Mouse (Mus musculus) CH12.LX (cell line): ENCODE measurements around the gene Eea1. TPM values are rescaled to one million over a fixed set of nuclear protein-coding genes. Genes with fewer than 3 reads are reported as not detected.
A peak's percentile ranks its signal among the peaks of the same experiment; 100 is the strongest.

Experiments
- DNase-seq: peaks from one replicate; pipeline ENCODE4 v3.0.0-alpha.2; 2013; ENCODE audit errors: extremely low read depth
- H3K27ac ChIP-seq: 2 replicates; pipeline ENCODE4 v1.5.1; 2012; ENCODE audit warnings: low read depth, mild to moderate bottlenecking, control low read depth, moderate library complexity; ENCODE audit not compliant: insufficient read depth
- H3K27me3 ChIP-seq: replicated peaks from 2 replicates; pipeline ENCODE3; 2012; ENCODE audit warnings: inconsistent platforms
- H3K36me3 ChIP-seq, 2 experiments: replicated peaks in 1 of 2; 2 replicates each; pipeline versions ENCODE3 to v1.6.1; 2012; ENCODE audit warnings: inconsistent platforms in 1 of 2, low read length in 1 of 2, mild to moderate bottlenecking in 1 of 2, mixed read lengths in 1 of 2, moderate library complexity in 1 of 2; ENCODE audit not compliant: control insufficient read depth in 1 of 2, insufficient read depth in 1 of 2
- H3K4me1 ChIP-seq, 2 experiments: 2 replicates each; pipeline ENCODE4 v1.6.1; 2012; ENCODE audit warnings: inconsistent platforms in 1 of 2, moderate library complexity in 1 of 2; ENCODE audit not compliant: insufficient read depth in 2 of 2, control insufficient read depth in 1 of 2
- H3K4me2 ChIP-seq: 2 replicates; pipeline ENCODE4 v1.6.1; 2012; ENCODE audit warnings: low read depth, mild to moderate bottlenecking, control low read depth; ENCODE audit not compliant: poor library complexity, insufficient read depth, severe bottlenecking
- H3K4me3 ChIP-seq, 3 experiments: fragments of 150-350 bp in 1 of 3; sonication (generic) in 1 of 3; replicated peaks in 1 of 3; 2 replicates each; pipeline versions ENCODE3 to v1.5.1; 2011 to 2012; ENCODE audit warnings: low read depth in 2 of 3, low read length in 2 of 3, mild to moderate bottlenecking in 2 of 3, moderate library complexity in 2 of 3, control low read depth in 1 of 3, improper control_type of control experiment in 1 of 3, inconsistent platforms in 1 of 3, mixed read lengths in 1 of 3; ENCODE audit not compliant: poor library complexity in 1 of 3
- H3K79me2 ChIP-seq: replicated peaks from 2 replicates; pipeline ENCODE4 v1.6.1; 2012; ENCODE audit warnings: mild to moderate bottlenecking, moderate library complexity; ENCODE audit not compliant: control insufficient read depth, poor library complexity, insufficient read depth, severe bottlenecking; ENCODE audit errors: extremely low read depth
- H3K9ac ChIP-seq: 2 replicates; pipeline ENCODE4 v1.6.1; 2012; ENCODE audit warnings: low read depth, mild to moderate bottlenecking, control low read depth, moderate library complexity; ENCODE audit not compliant: insufficient read depth
- H3K9me3 ChIP-seq: replicated peaks from 2 replicates; pipeline ENCODE3; 2012; ENCODE audit warnings: low read length, inconsistent platforms, mixed read lengths
- E2F4 ChIP-seq: IDR thresholded peaks from 2 replicates; pipeline ENCODE4 v1.6.1; 2011; ENCODE audit warnings: low read depth, low read length, improper control_type of control experiment; ENCODE audit not compliant: insufficient replicate concordance
- ELF1 ChIP-seq: IDR thresholded peaks from 2 replicates; pipeline ENCODE4 v1.6.1; 2014; ENCODE audit warnings: low read depth, mild to moderate bottlenecking, inconsistent platforms, low read length, improper control_type of control experiment
- KAT2A ChIP-seq: IDR thresholded peaks from 2 replicates; pipeline ENCODE4 v1.6.1; 2012; ENCODE audit warnings: low read length, improper control_type of control experiment, inconsistent platforms; ENCODE audit not compliant: insufficient replicate concordance
- NRF1 ChIP-seq: IDR thresholded peaks from 2 replicates; pipeline ENCODE4 v1.6.1; 2014; ENCODE audit warnings: low read depth, mild to moderate bottlenecking, inconsistent platforms, low read length, improper control_type of control experiment, moderate library complexity
- POLR2A ChIP-seq: IDR thresholded peaks from 2 replicates; pipeline ENCODE4 v1.6.1; 2011; ENCODE audit warnings: low read depth, mild to moderate bottlenecking, improper control_type of control experiment, low read length
- UBTF ChIP-seq: IDR thresholded peaks from 2 replicates; pipeline ENCODE4 v1.6.1; 2012; ENCODE audit warnings: low read depth, mild to moderate bottlenecking, inconsistent platforms, low read length, improper control_type of control experiment, moderate library complexity
- ZMIZ1 ChIP-seq: IDR thresholded peaks from 2 replicates; pipeline ENCODE4 v1.6.1; 2012; ENCODE audit warnings: low read depth, mild to moderate bottlenecking, inconsistent platforms, low read length, improper control_type of control experiment
- dilution Hi-C: fragments of 300-500 bp; cut with MboI; formaldehyde crosslinking; loops from 2 replicates; pipeline ENCODE4 v1.14.3; 2020; ENCODE audit warnings: low sequenced_read_pairs; ENCODE audit not compliant: extremely low pct_unique_long_range_greater_than_20kb, extremely low pct_ligation_motif_present
- in situ Hi-C: fragments of 300-500 bp; cut with MboI; formaldehyde crosslinking; loops from 3 replicates; pipeline ENCODE4 v1.14.3; 2019; ENCODE audit warnings: low sequenced_read_pairs, low pct_ligation_motif_present, low pct_unique_long_range_greater_than_20kb, mixed read lengths
- polyA plus RNA-seq: library from polyadenylated mRNA; unstranded; fragments of >175 nt; gene quantifications from 2 replicates; pipeline ENCODE4 v1.2.1, GENCODE M21; 2012; ENCODE audit warnings: low read depth; ENCODE audit not compliant: insufficient read length
- total RNA-seq, 2 experiments: library from RNA; depleted of rRNA; stranded (reverse); fragments of 300-350 nt in 1 of 2; fragments of >200 nt in 1 of 2; gene quantifications; 2 replicates each; pipeline ENCODE4 v1.2.3; 2012 to 2014

The Eea1 gene
- total and polyA plus RNA-seq, 3 experiments, result 13.3 to 15.7 (median 13.3) TPM

- no peak overlapping the region for H3K27ac ChIP-seq
- no peaks in the 10 kb centered on the region for H3K36me3 ChIP-seq
- no peak overlapping the region for H3K4me3 ChIP-seq
- H3K4me1 ChIP-seq, result peaks cover 5 to 19% of the 10 kb centered on the region in 2 experiments
- no peak overlapping the region for H3K4me2 ChIP-seq
- H3K9ac ChIP-seq, result no peak overlapping the region
- dilution Hi-C loops (no loop called here), in situ Hi-C loops (loop anchor here (5.0 to 25.0 kb wide), 3 partner anchors 334 to 904 kb away; no protein-coding TSS in a partner anchor)
- no peaks in the 10 kb centered on the region for H3K79me2 ChIP-seq
- no peaks in the 10 kb centered on the region for H3K9me3 ChIP-seq
- DNase-seq, result no peak
- TF ChIP-seq E2F4 (no peak), NRF1 (no peak), POLR2A (no peak)
- H3K27me3 ChIP-seq, result no peaks in the 10 kb centered on the region
Measured at GRCm38 (mm10) chr10:95891214-95891960, 49.1 kb upstream of the Eea1 start.

- dilution Hi-C loops, result no loop called here
- Histone ChIP-seq H3K4me2 (no peak overlapping the region), H3K79me2 (no peaks in the 10 kb centered on the region), H3K9me3 (no peaks in the 10 kb centered on the region), H3K27me3 (no peaks in the 10 kb centered on the region), H3K9ac (no peak overlapping the region), H3K27ac (no peak overlapping the region), H3K4me1 (peaks cover 5 to 19% of the 10 kb centered on the region in 2 experiments), H3K4me3 (no peak overlapping the region), H3K36me3 (no peaks in the 10 kb centered on the region)
- in situ Hi-C loops, result loop anchor here (5.0 to 25.0 kb wide), 3 partner anchors 335 to 905 kb away; no protein-coding TSS in a partner anchor
- DNase-seq, result no peak
- TF ChIP-seq UBTF, result no peak
- no peak for TF ChIP-seq ZMIZ1
- TF ChIP-seq ELF1, result 0 out of 2 replicates have a peak, but pooled peaks have one; percentile 11
Measured at GRCm38 (mm10) chr10:95892132-95892531, 48.3 kb upstream of the Eea1 start.

GRCm38 (mm10) chr10:95893291-95893932 is 47.0 kb upstream of the Eea1 start:
- H3K27ac ChIP-seq, result no peak overlapping the region
- in situ Hi-C loops, result loop anchor here (5.0 to 25.0 kb wide), 3 partner anchors 336 to 906 kb away; no protein-coding TSS in a partner anchor
- no peak for DNase-seq
- no peak overlapping the region for H3K4me3 ChIP-seq
- no peak for TF ChIP-seq KAT2A
- H3K9ac ChIP-seq, result no peak overlapping the region
- no peaks in the 10 kb centered on the region for H3K27me3 ChIP-seq
- dilution Hi-C loops, result no loop called here
- no peaks in the 10 kb centered on the region for H3K36me3 ChIP-seq
- peaks cover 5 to 19% of the 10 kb centered on the region in 2 experiments for H3K4me1 ChIP-seq
- H3K4me2 ChIP-seq, result no peak overlapping the region
- no peaks in the 10 kb centered on the region for H3K9me3 ChIP-seq
- H3K79me2 ChIP-seq, result no peaks in the 10 kb centered on the region
